Mouse (Mus musculus): ENCODE measurements around the gene Ebf1.

Gene Ebf1

GRCm38 (mm10) chr11:44899965-44900364, 282.8 kb downstream of the Ebf1 start:
- DNase-seq (ENCODE audit: low spot score) = no peak

GRCm38 (mm10) chr11:44900496-44900895, 283.4 kb downstream of the Ebf1 start:
- DNase-seq (ENCODE audit: low spot score) = no peak

GRCm38 (mm10) chr11:44901715-44902114, 284.6 kb downstream of the Ebf1 start:
- no peak for DNase-seq (ENCODE audit: low spot score)

GRCm38 (mm10) chr11:44902165-44902564, 285.0 kb downstream of the Ebf1 start:
- no peak for DNase-seq (ENCODE audit: low spot score)

GRCm38 (mm10) chr11:44904121-44904520, 287.0 kb downstream of the Ebf1 start:
- DNase-seq (ENCODE audit: low spot score) = no peak

GRCm38 (mm10) chr11:44906456-44906855, 289.3 kb downstream of the Ebf1 start:
- no peak for DNase-seq (ENCODE audit: low spot score)

- no peak for DNase-seq (ENCODE audit: low spot score)
Measured at GRCm38 (mm10) chr11:44911765-44912164, 294.6 kb downstream of the Ebf1 start.

GRCm38 (mm10) chr11:44913806-44914205, 296.7 kb downstream of the Ebf1 start:
- no peak for DNase-seq (ENCODE audit: low spot score)

- no peak for DNase-seq (ENCODE audit: low spot score)
Measured at GRCm38 (mm10) chr11:44917059-44917458, 299.9 kb downstream of the Ebf1 start.

- DNase-seq (ENCODE audit: low spot score) = no peak
Measured at GRCm38 (mm10) chr11:44923138-44923537, 306.0 kb downstream of the Ebf1 start.

- DNase-seq (ENCODE audit: low spot score) = no peak
Measured at GRCm38 (mm10) chr11:44923868-44924508, 306.9 kb downstream of the Ebf1 start.

- no peak for DNase-seq (ENCODE audit: low spot score)
Measured at GRCm38 (mm10) chr11:44924896-44925295, 307.8 kb downstream of the Ebf1 start.

GRCm38 (mm10) chr11:44925806-44926525, 308.8 kb downstream of the Ebf1 start:
- DNase-seq (ENCODE audit: low spot score) = no peak

GRCm38 (mm10) chr11:44928403-44928802, 311.3 kb downstream of the Ebf1 start:
- DNase-seq (ENCODE audit: low spot score) = no peak

- DNase-seq (ENCODE audit: low spot score) = no peak
Measured at GRCm38 (mm10) chr11:44932942-44933483, 315.9 kb downstream of the Ebf1 start.

- DNase-seq (ENCODE audit: low spot score) = no peak
Measured at GRCm38 (mm10) chr11:44943781-44944180, 326.7 kb downstream of the Ebf1 start.

GRCm38 (mm10) chr11:44944401-44944800, 327.3 kb downstream of the Ebf1 start:
- DNase-seq (ENCODE audit: low spot score) = no peak

GRCm38 (mm10) chr11:44946618-44947017, 329.5 kb downstream of the Ebf1 start:
- DNase-seq (ENCODE audit: low spot score) = no peak

GRCm38 (mm10) chr11:44948541-44948940, 331.4 kb downstream of the Ebf1 start:
- DNase-seq (ENCODE audit: low spot score) = no peak

- no peak for DNase-seq (ENCODE audit: low spot score)
Measured at GRCm38 (mm10) chr11:44949140-44949539, 332.0 kb downstream of the Ebf1 start.

GRCm38 (mm10) chr11:44950319-44950718, 333.2 kb downstream of the Ebf1 start:
- no peak for DNase-seq (ENCODE audit: low spot score)

- no peak for DNase-seq (ENCODE audit: low spot score)
Measured at GRCm38 (mm10) chr11:44951506-44951905, 334.4 kb downstream of the Ebf1 start.

GRCm38 (mm10) chr11:44953337-44953736, 336.2 kb downstream of the Ebf1 start:
- no peak for DNase-seq (ENCODE audit: low spot score)
